Mouse (Mus musculus): Measurements from ENCODE around the gene Txnrd2.

Gene Txnrd2

DNA sequence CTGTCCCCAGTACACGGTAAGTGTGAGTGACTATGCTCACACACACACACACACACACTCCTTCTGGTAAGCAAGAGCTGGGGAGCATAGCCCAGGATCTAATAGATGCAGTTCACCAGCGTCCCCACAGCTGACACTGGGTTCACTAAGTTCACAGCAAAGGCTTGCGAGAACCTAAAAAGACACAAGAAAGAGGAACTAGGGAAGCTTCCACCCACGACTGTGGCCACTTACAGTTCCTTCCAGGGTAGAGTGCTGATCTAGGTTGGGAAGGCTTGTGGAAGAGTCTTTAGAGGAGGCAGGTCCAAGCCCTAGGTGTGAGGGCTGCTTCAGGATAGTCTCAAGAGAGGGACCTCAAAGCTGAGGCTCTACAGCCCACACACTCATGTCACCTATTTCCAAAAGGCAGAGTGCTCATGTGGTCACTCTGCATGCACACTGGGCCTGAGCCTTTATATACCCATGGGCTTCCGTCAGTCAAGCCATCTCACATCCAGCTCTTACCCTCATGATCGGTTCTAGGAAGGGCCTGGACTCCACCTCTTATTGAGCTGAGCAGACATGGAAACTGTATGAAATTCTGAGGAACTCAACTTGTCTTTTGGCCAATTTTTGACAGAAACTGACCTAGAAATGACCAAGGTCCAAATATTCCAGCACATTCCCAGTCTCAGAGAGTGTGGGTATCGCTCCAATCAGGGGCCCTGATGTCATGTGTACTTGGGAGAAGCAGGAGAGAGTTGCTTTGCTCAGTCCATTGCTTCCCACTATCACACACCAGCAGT, 13.0 kb upstream of the Txnrd2 start:
- in situ Hi-C loops (cut with MboI, MseI): loop anchor here (5.0 kb wide), 1 partner anchor 66 kb away; the partner anchor contains the start of genes Arvcf and Tango2

GRCm38 (mm10) chr16:18416094-18416761, 10.0 kb upstream of the Txnrd2 start:
- in situ Hi-C loops (cut with MboI, MseI): no loop called here

- in situ Hi-C loops (cut with MboI, MseI): no loop called here
Observed at GRCm38 (mm10) chr16:18416837-18417236, 9.3 kb upstream of the Txnrd2 start.

GRCm38 (mm10) chr16:18417491-18417890, 8.7 kb upstream of the Txnrd2 start:
- in situ Hi-C loops (cut with MboI, MseI): no loop called here

DNA sequence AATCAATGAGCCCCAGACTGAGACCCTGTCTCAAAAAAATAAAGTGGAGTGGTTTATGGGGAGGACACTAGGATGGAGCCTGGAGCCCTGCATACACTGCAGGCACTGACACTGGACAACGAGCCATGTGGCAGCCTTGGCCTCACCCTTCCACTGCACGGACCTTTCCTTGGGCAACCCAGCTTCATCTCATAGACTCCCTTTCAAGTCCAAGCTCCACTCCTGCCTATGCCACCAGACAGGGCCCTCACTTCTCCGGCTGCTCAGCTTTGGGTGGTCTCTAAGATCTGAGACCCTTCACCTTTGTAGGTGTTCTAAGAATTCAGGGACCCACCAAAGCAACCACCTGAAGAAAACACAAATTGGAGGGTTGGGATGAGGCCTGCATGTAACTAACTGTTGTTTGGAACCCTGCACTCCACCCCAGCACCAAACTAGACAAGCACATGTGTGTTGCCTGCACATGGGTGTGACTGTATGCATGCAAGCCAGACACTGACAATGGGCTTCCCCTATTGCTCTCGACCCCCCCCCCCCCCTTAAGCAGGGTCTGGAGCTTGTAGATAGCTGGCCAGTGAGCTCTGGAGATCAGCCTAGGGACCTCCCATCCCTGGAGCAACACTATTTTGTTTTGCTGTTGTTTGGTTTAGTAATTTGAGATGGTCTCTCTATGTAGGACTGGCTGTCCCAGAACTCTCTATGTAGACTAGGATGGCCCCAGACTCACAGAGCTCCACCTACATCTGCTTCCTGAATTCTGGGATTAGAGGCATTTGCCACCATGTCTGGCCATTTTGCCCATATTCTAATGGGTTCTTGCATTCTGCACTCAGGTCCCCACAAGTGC, 7.2 kb upstream of the Txnrd2 start:
- in situ Hi-C loops (cut with MboI, MseI): no loop called here

DNA sequence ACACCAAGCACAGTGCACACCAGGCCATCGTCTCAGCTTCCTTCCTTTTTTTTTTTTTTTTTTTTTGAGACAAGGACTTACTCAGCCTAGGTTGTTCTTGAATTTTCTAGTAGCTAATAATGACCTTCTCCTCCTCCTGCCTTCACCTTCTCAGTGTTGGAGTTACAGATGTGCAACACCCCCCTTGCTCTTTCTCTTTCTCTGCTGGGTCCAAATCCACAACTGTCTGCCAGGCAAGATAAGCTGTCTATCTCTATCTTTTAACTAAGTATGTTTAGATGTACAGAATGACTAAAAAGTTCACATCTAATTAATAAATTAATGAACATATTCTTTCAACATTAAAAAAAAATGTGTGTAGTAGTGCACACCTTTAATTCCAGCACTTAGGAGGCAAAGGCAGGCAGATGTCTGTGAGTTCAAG, 6.6 kb upstream of the Txnrd2 start:
- in situ Hi-C loops (cut with MboI, MseI): no loop called here

DNA sequence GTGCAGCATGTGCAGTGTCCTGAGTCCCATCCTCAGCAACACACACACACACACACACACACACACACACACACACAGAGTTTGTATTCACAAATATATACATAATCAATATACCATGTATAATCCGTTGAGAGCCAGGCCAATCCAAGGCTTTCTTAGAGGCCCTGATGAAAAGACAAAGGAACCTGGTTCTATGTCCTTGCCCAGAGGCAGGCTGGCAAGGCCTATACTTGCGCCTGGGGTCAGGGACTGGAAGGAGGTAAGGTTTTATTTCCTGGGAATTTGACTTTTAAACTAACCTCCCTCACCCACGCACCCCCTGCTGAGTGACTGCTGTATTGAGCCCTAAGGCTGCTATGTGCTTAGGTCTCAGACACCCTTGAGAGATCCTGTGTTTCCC, 5.6 kb upstream of the Txnrd2 start:
- in situ Hi-C loops (cut with MboI, MseI): no loop called here

GRCm38 (mm10) chr16:18423203-18423914, 2.8 kb upstream of the Txnrd2 start:
- in situ Hi-C loops (cut with MboI, MseI): no loop called here

- in situ Hi-C loops (cut with MboI, MseI): no loop called here
Observed at GRCm38 (mm10) chr16:18423915-18424265, 2.3 kb upstream of the Txnrd2 start.

DNA sequence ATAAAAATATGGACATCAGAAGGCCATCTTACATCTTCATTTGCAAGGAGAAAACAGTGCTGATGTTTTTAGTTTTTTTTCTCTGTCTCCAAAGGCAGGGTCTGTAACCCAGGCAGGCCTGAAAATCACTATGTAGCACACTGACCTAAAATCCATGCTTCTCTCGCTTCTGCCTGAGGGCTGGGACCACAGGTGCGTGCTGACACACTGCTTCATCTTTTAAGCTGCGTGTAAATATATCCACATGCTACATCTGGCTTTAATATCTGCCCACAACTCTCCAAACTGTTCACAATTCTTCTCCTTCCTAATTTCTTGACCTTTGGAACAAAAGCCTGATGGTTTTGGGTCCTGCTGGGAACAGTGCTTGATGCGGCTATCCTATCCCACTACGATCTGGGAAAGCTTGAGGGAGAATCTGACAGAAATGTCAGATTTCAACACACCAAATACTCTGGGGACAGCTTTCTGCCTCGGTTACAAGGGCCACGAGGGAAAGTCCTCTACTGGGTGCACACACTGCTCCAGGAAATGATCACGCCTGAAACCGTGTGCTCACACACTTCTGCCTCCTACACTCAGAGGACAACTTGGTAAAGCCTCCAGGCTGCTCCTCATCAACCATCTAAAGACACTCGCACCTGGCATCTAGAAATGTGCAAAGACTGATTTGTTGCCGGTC, 1.7 kb upstream of the Txnrd2 start:
- in situ Hi-C loops (cut with MboI, MseI): no loop called here

DNA sequence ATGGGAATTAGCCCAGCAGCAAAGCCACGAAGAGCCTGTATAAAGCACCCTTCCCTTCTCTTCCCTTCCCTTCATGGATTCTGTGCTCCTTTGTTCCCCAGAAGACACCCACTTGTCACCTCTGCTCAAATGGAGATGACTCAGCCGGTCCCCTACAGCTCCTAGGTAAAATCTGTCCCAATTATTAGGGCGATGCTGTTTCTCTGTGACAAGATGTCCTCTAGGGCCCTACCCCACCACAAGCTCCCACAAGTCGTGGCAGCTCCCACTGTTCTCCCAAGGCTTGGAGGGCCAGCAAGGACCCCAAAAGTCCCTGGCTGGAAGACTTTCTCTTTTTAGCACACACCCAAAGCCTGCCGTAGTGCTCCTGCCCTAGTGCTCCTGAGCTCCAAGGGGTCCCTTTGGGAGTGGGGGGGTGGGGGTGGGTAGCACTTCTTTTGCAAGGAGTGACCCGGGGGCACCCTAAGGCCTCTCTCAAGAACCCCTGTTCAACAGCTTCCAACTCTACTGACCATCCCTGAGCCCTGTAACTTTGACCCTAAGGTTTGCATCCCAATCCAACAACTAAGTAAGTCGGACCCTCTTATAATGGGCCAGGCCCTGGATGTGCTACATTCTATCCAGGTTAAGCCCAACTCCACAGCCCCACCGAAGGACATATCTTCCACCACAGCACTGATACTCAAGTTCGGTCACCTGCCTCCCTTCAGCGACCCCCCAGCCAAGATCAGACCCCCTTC, 539 bp upstream of the Txnrd2 start:
- in situ Hi-C loops (cut with MboI, MseI): no loop called here

- in situ Hi-C loops (cut with MboI, MseI): no loop called here
Observed at GRCm38 (mm10) chr16:18426802-18427280, 657 bp downstream of the Txnrd2 start, which contains the start of gene Comt. Comt (minus strand) TSS chr16:18426852.

GRCm38 (mm10) chr16:18428011-18428515, 1.9 kb downstream of the Txnrd2 start:
- in situ Hi-C loops (cut with MboI, MseI): no loop called here

DNA sequence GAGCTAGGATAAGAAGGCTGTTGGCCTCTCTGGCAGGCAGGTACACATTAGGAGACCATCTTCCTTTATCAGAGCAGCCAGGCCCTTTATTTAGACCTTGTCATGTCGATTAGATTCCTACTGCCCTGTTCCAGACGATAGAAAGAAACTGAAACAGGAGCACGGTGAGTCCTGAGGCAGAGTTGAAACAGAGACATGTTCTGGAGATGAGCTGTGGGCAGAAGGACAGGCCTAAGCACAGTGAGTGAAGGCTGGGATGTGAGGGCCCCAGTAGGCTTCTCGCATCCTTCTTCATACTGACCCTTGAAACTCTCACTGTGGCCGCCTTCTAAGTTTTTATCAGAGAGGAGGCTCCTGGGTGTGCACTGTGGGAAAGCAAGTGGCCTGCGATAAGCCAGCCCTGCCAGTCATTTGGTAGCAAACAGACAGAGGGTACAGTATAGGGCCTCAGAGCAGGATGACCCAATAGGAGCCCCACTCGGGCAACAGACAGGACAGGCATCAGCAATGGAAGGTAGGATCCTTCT, 2.4 kb downstream of the Txnrd2 start:
- in situ Hi-C loops (cut with MboI, MseI): no loop called here

DNA sequence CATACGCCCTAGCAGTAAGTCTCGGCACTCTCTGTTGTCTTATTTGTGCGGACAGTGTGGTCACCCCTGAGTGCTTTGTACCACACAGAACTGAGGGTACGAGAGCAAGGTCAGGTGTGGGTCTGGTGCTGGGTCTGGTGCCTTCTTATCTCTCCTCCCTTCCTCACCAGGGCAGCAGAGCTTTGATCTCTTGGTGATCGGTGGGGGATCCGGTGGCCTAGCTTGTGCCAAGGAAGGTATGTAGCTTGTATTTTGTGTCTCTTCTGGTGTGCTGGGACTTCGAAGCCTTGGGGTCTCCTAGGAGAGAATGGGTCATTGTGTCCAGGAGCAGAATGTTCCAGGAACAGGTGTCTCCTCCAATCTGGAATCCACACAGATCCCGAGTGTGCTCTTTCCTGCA, 3.5 kb downstream of the Txnrd2 start:
- in situ Hi-C loops (cut with MboI, MseI): no loop called here

GRCm38 (mm10) chr16:18430641-18431212, 4.5 kb downstream of the Txnrd2 start:
- in situ Hi-C loops (cut with MboI, MseI): no loop called here

DNA sequence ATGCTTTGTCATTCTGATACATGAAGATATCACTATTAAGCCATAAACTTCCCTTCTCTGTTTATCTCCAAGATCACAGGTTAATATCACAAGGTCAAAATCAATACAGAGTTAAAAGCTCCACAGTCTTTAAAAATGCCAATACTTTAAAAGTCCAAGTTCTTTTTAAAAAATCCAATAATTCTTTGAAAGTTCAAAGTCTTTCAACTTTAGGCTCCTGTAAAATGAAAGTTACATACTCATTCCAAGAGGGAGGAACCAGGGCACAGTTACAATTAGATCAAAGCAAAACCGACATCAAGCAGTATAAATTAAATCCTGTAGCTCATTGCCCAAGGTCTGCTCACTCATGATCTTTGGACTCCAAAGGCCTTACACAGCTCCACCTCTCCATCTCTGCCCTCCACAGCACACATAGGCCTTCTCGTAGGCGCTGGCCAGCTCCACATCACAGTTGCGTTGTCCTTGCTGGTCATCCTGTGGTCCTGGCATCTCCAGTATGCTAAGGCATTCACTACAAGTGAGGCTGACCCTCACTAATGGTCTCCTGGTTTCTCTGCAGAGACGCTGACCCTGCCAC, 7.2 kb downstream of the Txnrd2 start:
- in situ Hi-C loops (cut with MboI, MseI): no loop called here

DNA sequence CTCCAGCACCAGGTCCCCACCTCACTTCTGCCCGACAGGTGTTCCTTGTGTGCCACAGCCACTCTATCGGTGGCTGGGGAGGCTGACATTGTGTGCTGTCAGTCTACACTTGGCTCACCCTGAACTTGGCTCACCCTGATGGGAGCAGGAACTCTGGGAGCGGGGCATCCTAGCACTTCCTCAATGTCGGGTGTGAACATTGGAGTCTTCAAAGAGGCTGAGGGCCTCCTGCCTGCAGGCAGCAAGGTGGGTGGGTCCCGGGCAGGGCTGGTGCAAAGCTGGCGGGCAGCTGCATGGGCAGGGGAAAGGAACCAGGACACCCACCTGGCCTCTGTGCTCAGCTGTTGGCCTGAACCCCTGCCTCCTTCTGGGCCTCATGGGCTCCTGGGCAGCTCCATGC, 9.9 kb downstream of the Txnrd2 start:
- in situ Hi-C loops (cut with MboI, MseI): no loop called here

DNA sequence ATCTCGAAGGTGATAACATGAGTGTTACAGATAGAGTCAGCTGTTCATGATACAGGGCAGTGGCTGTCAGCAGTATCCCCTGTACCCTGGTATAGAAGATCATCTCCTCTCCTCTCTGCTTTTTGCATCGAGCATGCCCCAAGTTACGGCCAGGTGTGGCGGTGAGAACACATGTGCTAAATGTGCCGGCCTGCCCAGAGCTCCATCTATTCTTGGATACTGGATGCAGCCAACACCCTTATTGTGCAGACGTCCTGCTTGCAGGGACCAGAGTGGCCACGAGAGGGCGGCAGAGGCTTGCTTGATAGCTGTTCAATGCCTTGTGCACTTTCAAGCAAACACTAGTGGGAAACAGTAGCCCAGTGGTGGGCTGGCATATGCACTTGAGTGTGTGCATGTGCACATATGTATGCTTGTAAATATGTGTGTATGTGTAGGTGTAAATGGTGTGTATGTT, 17.2 kb downstream of the Txnrd2 start:
- in situ Hi-C loops (cut with MboI, MseI): loop anchor here (5.0 kb wide), 1 partner anchor 169 kb away; no protein-coding TSS in a partner anchor

Data from T-helper 2 cell (primary cell).